Mouse (Mus musculus): ENCODE results near the gene Psmb1. TPM values are rescaled to one million over a fixed set of nuclear protein-coding genes. Genes with fewer than 3 reads are reported as not detected.

The Psmb1 gene
- total RNA-seq (2023), result 100 to 1,000 TPM; 108 to 111 TPM

GRCm38 (mm10) chr17:15499656-15500394 is at the start of gene Psmb1, which contains the start of gene Tbp:
Gene Psmb1, minus strand, starts transcription at chr17:15499751.
Gene Tbp, plus strand, starts transcription at chr17:15499888.

GRCm38 (mm10) chr17:15526986-15527810 is 27.6 kb upstream of the Psmb1 start, which contains the start of gene Pdcd2:
Gene Pdcd2, minus strand, starts transcription at chr17:15527301.

Other genes with a start within 250 kb of the Psmb1 start
- gene Dll1, start 122.9 kb downstream of the Psmb1 start, total RNA-seq (2023), result 1 to 10 TPM; 4.2 to 4.4 TPM
- 10 to 100 TPM; 34.9 to 44.1 TPM for gene Fam120b, start 103.5 kb downstream of the Psmb1 start, total RNA-seq (2023)
- 10 to 100 TPM; 56.3 to 63.3 TPM for gene Tbp, start 137 bp upstream of the Psmb1 start, total RNA-seq (2023)
- gene Pdcd2, start 27.6 kb upstream of the Psmb1 start, total RNA-seq (2023), result 10 to 100 TPM; 49.1 to 53.9 TPM
- gene Prdm9, start 64.6 kb upstream of the Psmb1 start, total RNA-seq (2023), result 10 to 100 TPM; 30.8 to 39.1 TPM
- 100 to 1,000 TPM in 1 of 2 experiments, 10 to 100 TPM in 1; 99.4 to 112 TPM for gene Chd1, start 205.2 kb upstream of the Psmb1 start, total RNA-seq (2023)

Data from B cell, adult 67 days (primary cell).